Mouse (Mus musculus) erythroblast, embryonic 14.5 days (primary cell): ENCODE measurements around the gene Cdkl5.

Source experiments
- GATA1 ChIP-seq: IDR thresholded peaks from 2 replicates; pipeline ENCODE4 v1.6.1; 2012; ENCODE audit warnings: low read length, inconsistent platforms, mixed read lengths
- TAL1 ChIP-seq: IDR thresholded peaks from 3 replicates; pipeline ENCODE4 v1.6.1; 2012; ENCODE audit warnings: low read length, inconsistent platforms, mixed read lengths

GRCm38 (mm10) chrX:161018179-161018578 lies 23.7 kb upstream of the Cdkl5 start:
- TF ChIP-seq GATA1, result no peak
- TF ChIP-seq TAL1, result no peak
